Mouse (Mus musculus): ENCODE data around the gene Acyp2.
"Not testable (repeated sequence)": the region's sequence is repeated elsewhere in the genome, so short reads cannot be mapped to it uniquely, and the experiment has no call there.

DNA sequence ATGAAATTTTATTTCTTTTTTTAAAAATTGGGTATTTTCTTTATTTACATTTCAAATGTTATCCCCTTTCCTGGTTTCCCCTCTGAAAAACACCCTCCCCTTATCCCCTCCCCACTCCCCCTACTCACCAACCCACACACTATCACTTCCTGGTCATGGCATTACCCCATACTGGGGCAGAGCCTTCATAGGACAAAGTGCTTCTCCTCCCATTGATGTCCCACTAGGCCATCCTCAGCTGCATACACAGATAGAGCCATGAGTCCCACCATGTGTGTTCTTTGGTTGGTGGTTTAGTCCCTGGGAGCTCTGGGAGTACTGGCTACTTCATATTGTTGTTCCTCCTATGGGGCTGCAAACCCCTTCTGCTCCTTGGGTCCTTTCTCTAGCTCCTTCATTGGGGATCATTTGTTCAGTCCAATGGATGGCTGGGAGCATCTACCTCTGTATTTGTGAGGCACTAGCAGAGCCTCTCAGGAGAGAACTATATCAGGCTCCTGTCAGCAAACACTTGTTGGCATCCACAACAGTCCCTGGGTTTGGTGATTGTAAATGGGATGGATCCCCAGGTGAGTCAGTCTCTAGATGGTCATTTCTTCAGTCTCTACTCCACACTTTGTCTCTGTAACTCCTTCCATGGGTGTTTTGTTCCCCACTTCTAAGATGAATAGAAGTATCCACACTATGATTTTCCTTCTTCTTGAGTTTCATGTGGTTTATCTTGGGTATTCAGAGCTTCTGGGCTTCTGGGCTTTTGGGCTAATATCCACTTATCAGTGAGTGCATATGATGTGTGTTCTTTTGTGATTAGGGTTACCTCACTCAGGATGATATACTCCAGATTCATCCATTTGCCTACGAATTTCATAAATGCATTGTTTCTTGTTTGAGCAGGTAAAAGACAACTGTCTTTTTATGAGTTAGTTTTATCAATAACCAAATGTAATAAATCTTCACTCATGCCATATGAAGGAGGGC is 27.7 kb downstream of the Acyp2 start:
- TF ChIP-seq CTCF (IDR thresholded peaks at IDR 0.05); POLR2A (IDR thresholded peaks at IDR 0.05; ENCODE audit: insufficient read depth, low read depth, low read length): not testable (repeated sequence)

All from heart, adult 2 months (tissue).